Mouse (Mus musculus) hindlimb bud, embryonic 11.5 days (tissue): ENCODE data around the gene Angptl6.
"Not testable (repeated sequence)": the region's sequence is repeated elsewhere in the genome, so short reads cannot be mapped to it uniquely, and the experiment has no call there.

Experiments used
- DNase-seq: peaks from one replicate; pipeline ENCODE4 v3.0.0-alpha.2; 2012; ENCODE audit warnings: low read depth, low spot score; ENCODE audit errors: extremely low spot score

Angptl6 gene

GRCm38 (mm10) chr9:20842211-20842610 is 37.3 kb downstream of the Angptl6 start:
- no peak for DNase-seq

GRCm38 (mm10) chr9:20838931-20839330 is 40.6 kb downstream of the Angptl6 start:
- no peak for DNase-seq

GRCm38 (mm10) chr9:20837184-20837947 is 42.2 kb downstream of the Angptl6 start:
- DNase-seq: no peak

GRCm38 (mm10) chr9:20835431-20835954 is 44.0 kb downstream of the Angptl6 start:
- not testable (repeated sequence) for DNase-seq

- no peak for DNase-seq
Observed at GRCm38 (mm10) chr9:20834881-20835280, 44.6 kb downstream of the Angptl6 start.

GRCm38 (mm10) chr9:20830901-20831643 is 48.5 kb downstream of the Angptl6 start:
- peak; percentile 73 for DNase-seq

- DNase-seq: no peak
Observed at GRCm38 (mm10) chr9:20828127-20828526, 51.4 kb downstream of the Angptl6 start.

- no peak for DNase-seq
Observed at GRCm38 (mm10) chr9:20825781-20826180, 53.7 kb downstream of the Angptl6 start.
